Mouse (Mus musculus): ENCODE measurements around the gene Kbtbd2.

The Kbtbd2 gene

GRCm38 (mm10) chr6:56797311-56798151, at the start of gene Kbtbd2:
Kbtbd2 (minus strand) TSS chr6:56797813.
- peak; percentile 94 for DNase-seq

- DNase-seq = no peak
Observed at GRCm38 (mm10) chr6:56844365-56844764, 46.8 kb upstream of the Kbtbd2 start.

- no peak for DNase-seq
Observed at GRCm38 (mm10) chr6:56843229-56843628, 45.6 kb upstream of the Kbtbd2 start.

- no peak for DNase-seq
Observed at GRCm38 (mm10) chr6:56837621-56838020, 40.0 kb upstream of the Kbtbd2 start.

GRCm38 (mm10) chr6:56837166-56837565, 39.6 kb upstream of the Kbtbd2 start:
- no peak for DNase-seq

GRCm38 (mm10) chr6:56835532-56835931, 37.9 kb upstream of the Kbtbd2 start:
- no peak for DNase-seq

GRCm38 (mm10) chr6:56834769-56835168, 37.2 kb upstream of the Kbtbd2 start:
- DNase-seq = no peak

GRCm38 (mm10) chr6:56832830-56833229, 35.2 kb upstream of the Kbtbd2 start:
- no peak for DNase-seq

- no peak for DNase-seq
Observed at GRCm38 (mm10) chr6:56832407-56832796, 34.8 kb upstream of the Kbtbd2 start.

- DNase-seq = peak; percentile 47
Observed at GRCm38 (mm10) chr6:56831697-56832406, 34.2 kb upstream of the Kbtbd2 start, which contains the start of gene Fkbp9. Fkbp9 (plus strand) TSS chr6:56832059.

- no peak for DNase-seq
Observed at GRCm38 (mm10) chr6:56825657-56826056, 28.0 kb upstream of the Kbtbd2 start.

- no peak for DNase-seq
Observed at GRCm38 (mm10) chr6:56819124-56819487, 21.5 kb upstream of the Kbtbd2 start.

- DNase-seq = no peak
Observed at GRCm38 (mm10) chr6:56818436-56819123, 21.0 kb upstream of the Kbtbd2 start.

- DNase-seq = no peak
Observed at GRCm38 (mm10) chr6:56813332-56813731, 15.7 kb upstream of the Kbtbd2 start.

GRCm38 (mm10) chr6:56808656-56809055, 11.0 kb upstream of the Kbtbd2 start:
- no peak for DNase-seq

GRCm38 (mm10) chr6:56806195-56806594, 8.6 kb upstream of the Kbtbd2 start:
- DNase-seq = no peak

- no peak for DNase-seq
Observed at GRCm38 (mm10) chr6:56805026-56805425, 7.4 kb upstream of the Kbtbd2 start.

GRCm38 (mm10) chr6:56798152-56798465, 496 bp upstream of the Kbtbd2 start:
- DNase-seq = no peak

- peak; percentile 25 for DNase-seq
Observed at GRCm38 (mm10) chr6:56796668-56797141, 908 bp downstream of the Kbtbd2 start.

GRCm38 (mm10) chr6:56796232-56796631, 1.4 kb downstream of the Kbtbd2 start:
- no peak for DNase-seq

GRCm38 (mm10) chr6:56794834-56795233, 2.8 kb downstream of the Kbtbd2 start:
- no peak for DNase-seq

- DNase-seq = no peak
Observed at GRCm38 (mm10) chr6:56789336-56789735, 8.3 kb downstream of the Kbtbd2 start.

GRCm38 (mm10) chr6:56787668-56788067, 9.9 kb downstream of the Kbtbd2 start:
- DNase-seq = no peak

- no peak for DNase-seq
Observed at GRCm38 (mm10) chr6:56785068-56785467, 12.5 kb downstream of the Kbtbd2 start.

Data from right cerebral cortex, postnatal 14 days (tissue).